ENCODE assay signal across 8 mouse cellular contexts in genomic region chr10:120551851-120552281, GRCm38 (mm10).
DNase-seq lines count a peak whose midpoint lies in the region; ATAC-seq and TF ChIP-seq lines count a peak whose summit lies in the region.

No protein-coding gene starts in this region.

- no peaks in the 10 kb centered on the region for H3K36me3 ChIP-seq in heart, embryonic 14.5 days (ENCODE audit: control insufficient read depth, insufficient read depth, low read length)
- no peaks in the 10 kb centered on the region for H3K36me3 ChIP-seq in heart, postnatal 0 days (replicated peaks; ENCODE audit: control insufficient read depth, insufficient read depth, low read length)
- H3K36me3 ChIP-seq in liver, embryonic 13.5 days, result no peaks in the 10 kb centered on the region
- no peaks in the 10 kb centered on the region for H3K36me3 ChIP-seq in stomach, postnatal 0 days (ENCODE audit: control insufficient read depth, insufficient read depth, low read length)

- no peak for DNase-seq in heart, postnatal 14 days
- DNase-seq in ZHBTc4 (ENCODE audit: low read depth, low spot score), result peak; percentile 44
- no peak for DNase-seq in heart, postnatal 0 days (ENCODE audit: low spot score)
- no peak for DNase-seq in liver, embryonic 13.5 days
- peak; percentile 17 for DNase-seq in stomach, postnatal 0 days (ENCODE audit: low spot score)
- DNase-seq in ovary, postnatal 10 days (ENCODE audit: low spot score), result no peak
- no peak for DNase-seq in adrenal gland, adult 18-20 months (ENCODE audit: low spot score in 2 of 2)

- no peak for TF ChIP-seq EP300 in heart, postnatal 0 days (IDR thresholded peaks at IDR 0.05; ENCODE audit: low read depth)
- TF ChIP-seq EP300 in stomach, postnatal 0 days (optimal IDR thresholded peaks at IDR 0.05), result no peak

- H3K27ac ChIP-seq in heart, embryonic 14.5 days (replicated peaks in 1 of 2; ENCODE audit: control insufficient read depth in 1 of 2, insufficient read depth in 1 of 2, low read depth in 2 of 2, low read length in 2 of 2), result no peak overlapping the region
- no peak overlapping the region for H3K27ac ChIP-seq in heart, postnatal 0 days (ENCODE audit: low read depth)
- H3K27ac ChIP-seq in liver, embryonic 13.5 days, result no peak overlapping the region
- no peak overlapping the region for H3K27ac ChIP-seq in stomach, postnatal 0 days (replicated peaks)

- H3K9me3 ChIP-seq in heart, embryonic 14.5 days (ENCODE audit: control insufficient read depth, low read length), result no peaks in the 10 kb centered on the region
- no peaks in the 10 kb centered on the region for H3K9me3 ChIP-seq in heart, postnatal 0 days (replicated peaks; ENCODE audit: control insufficient read depth, low read length)
- H3K9me3 ChIP-seq in liver, embryonic 13.5 days (replicated peaks), result no peaks in the 10 kb centered on the region
- no peaks in the 10 kb centered on the region for H3K9me3 ChIP-seq in stomach, postnatal 0 days (ENCODE audit: control insufficient read depth, low read length)

- intact Hi-C loops in heart, postnatal 14 days (cut with DNase I), result no loop called here

- H3K4me2 ChIP-seq in heart, embryonic 14.5 days (ENCODE audit: low read length), result peak overlapping the region; percentile 100
- H3K4me2 ChIP-seq in heart, postnatal 0 days (ENCODE audit: low read depth, low read length), result peak overlapping the region; percentile 86
- peak overlapping the region; percentile 74 for H3K4me2 ChIP-seq in liver, embryonic 13.5 days
- peak overlapping the region; percentile 99 for H3K4me2 ChIP-seq in stomach, postnatal 0 days (replicated peaks; ENCODE audit: low read depth)

- 2% methylated on average over 18 of the region's 18 CpGs for WGBS in heart, embryonic 14.5 days
- WGBS in heart, postnatal 0 days, result 5% methylated on average over 18 of the region's 18 CpGs
- WGBS in liver, embryonic 13.5 days (ENCODE audit: insufficient replicate concordance), result 5% methylated on average over 18 of the region's 18 CpGs
- WGBS in stomach, postnatal 0 days, result 2% methylated on average over 18 of the region's 18 CpGs

- H3K4me1 ChIP-seq in heart, embryonic 14.5 days (ENCODE audit: control insufficient read depth in 2 of 2, insufficient read depth in 2 of 2, low read length in 2 of 2), result peaks cover 5 to 9% of the 10 kb centered on the region in 2 experiments; a peak in 2 of 4 replicates
- peaks cover 17% of the 10 kb centered on the region for H3K4me1 ChIP-seq in heart, postnatal 0 days (ENCODE audit: control insufficient read depth, insufficient read depth)
- H3K4me1 ChIP-seq in liver, embryonic 13.5 days (replicated peaks), result peaks cover 15% of the 10 kb centered on the region
- peaks cover 3% of the 10 kb centered on the region; the same call in 1 of the 2 replicates for H3K4me1 ChIP-seq in stomach, postnatal 0 days (replicated peaks; ENCODE audit: control insufficient read depth, insufficient read depth)

- no peaks in the 10 kb centered on the region for H3K27me3 ChIP-seq in heart, embryonic 14.5 days (ENCODE audit: control insufficient read depth, insufficient read depth, low read length)
- peaks cover 14% of the 10 kb centered on the region for H3K27me3 ChIP-seq in heart, postnatal 0 days (ENCODE audit: control insufficient read depth, insufficient read depth, low read length)
- peaks cover 28% of the 10 kb centered on the region for H3K27me3 ChIP-seq in liver, embryonic 13.5 days
- H3K27me3 ChIP-seq in stomach, postnatal 0 days (ENCODE audit: control insufficient read depth, insufficient read depth, low read length), result no peaks in the 10 kb centered on the region

- H3K9ac ChIP-seq in heart, embryonic 14.5 days (ENCODE audit: low read length), result peak overlapping the region; percentile 68
- H3K9ac ChIP-seq in heart, postnatal 0 days (replicated peaks; ENCODE audit: low read depth, low read length), result no peak overlapping the region
- no peak overlapping the region for H3K9ac ChIP-seq in liver, embryonic 13.5 days
- no peak overlapping the region for H3K9ac ChIP-seq in stomach, postnatal 0 days (ENCODE audit: low read length)

- no peak for TF ChIP-seq CTCF in heart, postnatal 0 days (IDR thresholded peaks at IDR 0.05; ENCODE audit: low read depth)
- TF ChIP-seq CTCF in stomach, postnatal 0 days (IDR thresholded peaks at IDR 0.05; ENCODE audit: low read depth), result no peak

- ATAC-seq in heart, embryonic 14.5 days (ENCODE audit: insufficient number of reproducible peaks, insufficient read depth, low FRiP score, low read depth), result no peak
- no peak for ATAC-seq in heart, postnatal 0 days (ENCODE audit: insufficient read depth, low read depth)
- no peak for ATAC-seq in liver, embryonic 13.5 days (ENCODE audit: low read depth)
- no peak for ATAC-seq in stomach, postnatal 0 days (ENCODE audit: low FRiP score, low TSS enrichment)

- peak overlapping the region; percentile 60 to 64 for H3K4me3 ChIP-seq in heart, embryonic 14.5 days (ENCODE audit: control insufficient read depth in 1 of 2, insufficient read depth in 1 of 2, low read depth in 1 of 2, low read length in 2 of 2)
- peak overlapping the region; percentile 45 for H3K4me3 ChIP-seq in heart, postnatal 0 days (ENCODE audit: low read depth, low read length)
- peak overlapping the region; percentile 56 for H3K4me3 ChIP-seq in liver, embryonic 13.5 days (replicated peaks)
- H3K4me3 ChIP-seq in stomach, postnatal 0 days (ENCODE audit: low read depth, low read length), result peak overlapping the region; percentile 54

Comparison
In these comparisons a context has a peak if more than half of its experiments do, and no peak if none do; other contexts are left out.
1. DNase-seq: peak in ZHBTc4 (single experiment) and stomach, postnatal 0 days (single experiment); none in heart, postnatal 14 days (0 of 2), heart, postnatal 0 days (single experiment), liver, embryonic 13.5 days (single experiment), ovary, postnatal 10 days (single experiment) and adrenal gland, adult 18-20 months (0 of 2).
2. Peak in every context shown above with its lines, with median percentiles within 50 percentile points of each other: H3K4me2 ChIP-seq and H3K4me3 ChIP-seq.